Mouse (Mus musculus): Measurements from ENCODE around the gene Wfikkn2. TPM values are rescaled to one million over a fixed set of nuclear protein-coding genes. Genes with fewer than 3 reads are reported as not detected.
A peak's percentile ranks its signal among the peaks of the same experiment; 100 is the strongest.
"Not testable (repeated sequence)": the region's sequence is repeated elsewhere in the genome, so short reads cannot be mapped to it uniquely, and the experiment has no call there.

Wfikkn2 gene
- total RNA-seq (2021), result 0.39 TPM in 1 of 2 replicates, not detected in the other
- long read RNA-seq, result 0 reads

DNA sequence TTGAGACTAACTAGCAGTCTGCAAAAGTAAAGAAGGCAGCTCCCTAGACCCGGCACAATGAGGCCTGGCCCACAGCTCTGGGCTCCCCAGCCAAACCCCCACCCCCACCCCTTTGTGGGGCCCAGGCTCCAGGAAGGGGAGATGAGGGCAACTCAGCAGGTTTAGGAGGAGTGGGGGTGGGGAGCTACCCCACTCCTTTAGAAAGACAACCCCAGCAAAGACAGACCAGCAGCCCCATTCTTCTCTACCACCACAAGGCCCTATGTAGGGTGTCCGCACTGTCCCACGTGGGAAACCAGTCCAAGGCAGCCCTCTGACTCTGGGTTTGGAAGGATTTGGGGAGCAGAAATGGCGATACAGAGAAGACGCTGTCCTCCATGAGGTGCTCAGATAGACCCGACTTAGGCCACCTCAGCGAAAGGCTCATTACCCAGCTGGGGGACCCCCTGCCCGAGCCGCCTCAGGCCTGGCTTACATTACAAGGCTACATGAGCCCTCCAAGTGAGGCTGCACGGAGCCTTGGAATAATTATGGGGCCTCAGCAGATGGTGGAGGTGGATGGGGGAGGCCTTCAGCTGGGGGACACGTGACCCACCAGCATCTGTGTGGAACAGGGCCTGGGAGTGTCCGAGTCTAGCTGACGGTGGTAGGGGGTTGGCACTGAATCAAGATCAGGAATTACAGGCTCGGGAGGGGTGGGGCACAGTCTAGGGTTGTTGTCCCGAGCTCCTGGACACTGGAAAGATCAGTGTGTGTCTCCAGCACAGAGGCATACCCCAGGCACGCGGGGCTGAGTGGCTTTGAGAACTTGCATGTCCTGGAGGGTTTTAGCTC, at the start of gene Wfikkn2:
TSS of gene Wfikkn2 (minus strand) at position 51 of the 834 bp plus-strand sequence.
- DNase-seq, result no peak

DNA sequence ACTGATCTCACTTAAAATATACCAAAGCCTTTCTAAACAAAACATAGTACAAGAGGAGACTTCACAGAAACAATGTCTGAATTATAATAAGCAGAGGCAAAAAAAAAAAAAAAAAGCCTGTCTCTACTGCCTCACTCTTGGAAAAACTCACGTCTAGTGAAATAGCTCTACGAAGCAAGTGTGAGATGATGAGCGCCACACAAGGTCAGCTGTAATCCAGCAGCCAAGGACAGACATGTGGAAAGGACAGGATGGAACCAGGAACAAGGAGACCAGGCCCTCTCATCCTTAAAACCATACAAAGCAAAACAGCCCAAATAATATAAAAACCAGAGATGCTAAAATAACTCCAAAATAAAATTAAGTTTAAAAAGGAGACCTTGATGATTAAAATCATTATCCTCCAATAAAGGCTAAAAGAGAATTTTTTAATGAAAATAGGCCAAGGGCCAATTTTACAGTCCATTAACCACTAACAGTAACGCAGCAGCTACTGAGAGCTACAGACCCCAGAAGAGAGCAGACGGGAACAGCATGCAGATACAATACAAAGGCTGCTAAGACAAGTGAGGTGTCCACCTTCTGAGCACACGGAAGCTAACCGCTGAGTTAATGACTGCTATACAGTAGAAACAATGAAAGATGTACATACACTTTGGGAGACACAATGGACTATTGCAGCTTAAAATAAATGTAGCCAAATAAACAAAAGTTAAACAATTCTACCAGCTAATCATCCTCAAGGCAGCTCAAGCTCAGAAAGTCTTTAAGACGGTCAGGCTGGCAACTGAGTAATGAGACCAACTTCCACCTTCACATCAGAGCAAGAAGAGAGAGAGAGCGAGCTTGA, 49.4 kb upstream of the Wfikkn2 start:
- no peak for DNase-seq

DNA sequence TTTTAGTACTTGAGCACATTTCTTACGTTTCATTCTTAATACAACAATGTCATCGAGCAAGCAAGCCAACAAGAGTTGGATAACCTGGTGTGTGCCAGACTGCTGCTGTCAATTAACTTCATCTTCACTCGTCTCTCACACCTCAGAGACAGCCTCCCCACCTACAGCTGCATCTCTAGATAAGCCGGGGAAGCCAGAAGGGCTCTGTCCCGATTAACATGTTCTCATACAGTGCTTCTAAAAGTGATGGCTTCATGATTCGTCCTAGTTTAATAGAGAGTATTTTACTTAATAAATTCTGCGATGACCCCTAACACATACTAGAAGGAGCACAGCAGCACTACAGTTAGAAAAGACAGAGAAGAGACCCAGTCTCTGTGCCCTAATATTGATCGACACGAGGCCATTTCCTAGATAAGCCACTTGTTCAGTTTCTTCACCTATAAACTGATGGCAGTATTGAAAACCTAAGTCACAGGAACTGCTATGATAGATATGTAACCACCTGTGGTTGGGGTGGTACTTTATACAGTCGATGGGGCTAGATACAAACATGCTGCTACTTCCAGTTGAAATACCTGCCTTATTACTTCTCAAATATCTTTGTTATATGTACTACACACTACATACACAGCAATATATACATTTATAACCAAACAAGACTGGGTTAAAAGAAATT, 44.4 kb upstream of the Wfikkn2 start:
- no peak for DNase-seq

DNA sequence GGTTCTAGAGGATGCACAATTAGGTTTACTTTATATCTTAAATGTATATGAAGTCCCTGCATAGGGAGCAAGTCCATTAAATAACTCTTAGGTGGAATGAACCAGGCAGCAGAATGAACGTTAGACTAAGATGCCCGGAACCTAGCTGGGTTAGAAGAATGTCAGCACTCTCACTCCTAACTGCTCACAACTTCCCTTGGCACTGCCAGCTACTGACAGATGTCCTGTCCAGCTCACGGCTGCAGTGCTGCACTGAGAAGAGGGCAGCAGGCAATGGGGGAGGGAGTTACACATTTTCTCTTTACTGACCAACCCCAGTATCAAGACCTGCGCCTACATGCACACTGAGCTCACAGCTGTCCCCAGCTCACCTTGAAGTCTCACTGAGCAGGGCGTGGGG, 41.3 kb upstream of the Wfikkn2 start:
- DNase-seq, result no peak

DNA sequence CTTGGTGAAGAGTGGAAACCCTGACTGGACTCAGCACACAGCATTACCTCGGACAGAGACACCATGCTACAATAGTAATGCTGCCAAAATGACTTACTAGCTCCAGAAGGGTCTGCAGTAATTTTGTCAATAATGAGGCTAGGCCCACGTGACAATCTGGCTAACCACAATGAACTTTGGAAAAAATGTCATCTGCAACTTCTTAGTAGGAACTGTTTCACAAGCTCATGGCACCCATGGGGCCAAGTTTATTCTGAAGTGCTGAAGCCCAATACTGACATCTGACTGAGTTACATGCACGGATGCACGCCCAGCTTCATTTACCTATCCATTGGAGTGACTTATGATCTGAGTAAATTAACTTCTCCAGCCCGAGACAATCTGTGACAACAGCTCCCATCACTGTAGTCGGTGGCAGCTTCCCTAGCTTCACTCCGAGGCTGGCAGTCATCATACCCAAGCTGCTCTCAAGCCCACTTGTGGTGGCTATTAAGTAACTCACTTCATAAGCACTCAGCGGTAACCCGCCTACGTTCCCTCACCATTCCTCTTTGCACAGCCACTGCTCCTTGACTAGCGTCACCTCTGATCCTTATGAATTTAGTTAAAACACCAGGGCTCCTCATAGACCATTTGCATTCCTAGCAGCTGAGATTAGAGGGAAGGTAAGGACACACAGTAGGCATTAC, 40.2 kb upstream of the Wfikkn2 start:
- no peak for DNase-seq

DNA sequence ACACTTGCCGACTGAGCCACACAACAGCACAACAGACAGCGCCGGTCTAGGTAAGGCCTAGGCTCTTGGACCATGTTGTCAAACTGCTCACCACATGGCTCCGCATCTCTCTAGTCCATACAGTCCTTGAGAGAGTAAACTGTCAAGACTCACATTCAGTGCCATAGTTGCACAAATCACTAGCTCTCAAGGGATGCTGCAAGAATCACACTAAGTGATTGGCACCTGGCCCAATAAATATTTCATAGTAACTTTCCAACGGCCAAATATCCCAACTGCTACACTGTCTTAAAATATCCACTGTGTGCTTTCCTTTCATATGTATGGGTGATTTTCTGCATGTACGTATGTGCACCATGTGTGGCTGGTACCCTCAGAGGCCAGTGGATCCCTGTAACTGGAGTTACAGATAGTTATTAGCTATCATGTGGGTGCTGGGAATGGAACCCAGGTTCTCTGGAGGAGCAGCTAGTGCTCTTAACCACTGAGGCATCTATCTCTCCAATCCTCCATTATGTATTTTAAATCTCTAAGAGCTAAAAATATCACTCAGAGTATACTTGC, 37.8 kb upstream of the Wfikkn2 start:
- DNase-seq, result no peak

DNA sequence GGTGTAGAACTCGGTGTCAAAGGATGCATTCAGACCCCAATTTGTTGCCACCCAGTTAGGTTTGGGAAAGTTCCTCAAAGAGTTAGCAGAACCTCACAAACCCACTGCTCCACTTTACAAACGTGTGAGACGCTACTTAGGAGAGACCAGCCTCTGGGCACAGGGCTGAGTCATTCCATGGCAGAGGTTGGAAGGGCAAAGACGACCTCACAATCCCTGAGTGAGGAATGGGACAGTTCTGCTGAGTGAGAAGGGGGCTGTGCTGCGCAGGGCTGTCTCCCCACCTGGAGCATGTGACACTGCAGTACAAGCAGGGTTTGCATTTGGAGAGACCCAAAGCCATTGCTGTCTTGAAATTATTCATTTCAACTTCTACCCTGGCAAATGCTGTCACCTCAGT, 36.5 kb upstream of the Wfikkn2 start:
- no peak for DNase-seq

DNA sequence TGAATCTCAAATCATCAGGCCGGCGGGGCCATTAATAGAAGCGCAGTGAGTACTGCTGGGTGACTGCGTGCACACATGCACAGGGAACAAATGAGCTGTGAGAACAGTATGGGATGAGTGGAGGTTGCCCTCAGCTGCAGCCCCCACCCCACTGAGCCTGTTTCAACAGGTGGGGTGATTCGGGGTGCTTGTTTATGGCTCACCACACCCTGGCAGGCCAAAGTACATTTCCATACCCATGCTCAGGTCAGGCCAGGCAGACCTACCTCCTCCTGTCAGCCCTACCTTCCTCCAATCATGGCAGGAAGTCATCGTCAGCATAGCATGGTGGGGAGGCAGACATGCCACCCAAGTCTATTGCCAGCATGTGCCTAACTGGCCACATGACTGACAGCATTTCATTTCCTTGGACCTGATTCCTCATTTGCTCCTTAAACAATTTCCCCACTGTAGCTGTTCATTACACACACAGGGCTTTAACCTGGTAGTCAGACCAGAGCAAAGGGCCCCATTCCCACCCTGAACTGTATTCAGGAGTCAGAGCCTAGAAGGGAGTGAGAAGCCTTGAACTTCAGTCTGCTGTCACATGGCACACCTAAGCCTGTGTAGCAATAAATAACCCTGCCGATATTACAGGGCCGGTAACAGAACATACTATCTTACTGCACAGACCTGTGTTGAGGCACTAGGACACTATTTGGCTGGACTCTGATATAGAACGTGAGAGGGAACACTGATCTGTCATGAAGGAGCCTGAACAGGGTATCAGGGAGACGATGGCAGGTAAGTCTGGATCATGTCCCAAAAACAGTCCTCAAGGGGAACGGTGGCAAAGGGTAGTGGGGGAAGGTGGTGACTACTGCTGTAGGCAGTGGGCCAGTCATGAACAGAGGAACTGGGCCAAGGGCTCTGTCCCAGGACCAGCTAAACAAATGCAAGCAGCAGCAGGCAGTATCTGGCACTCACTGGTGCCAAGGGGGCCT, 35.7 kb upstream of the Wfikkn2 start, which contains the start of gene Gm21885:
TSS of gene Gm21885 (plus strand) at position 675 of the 983 bp plus-strand sequence.
- DNase-seq, result peak; percentile 38

DNA sequence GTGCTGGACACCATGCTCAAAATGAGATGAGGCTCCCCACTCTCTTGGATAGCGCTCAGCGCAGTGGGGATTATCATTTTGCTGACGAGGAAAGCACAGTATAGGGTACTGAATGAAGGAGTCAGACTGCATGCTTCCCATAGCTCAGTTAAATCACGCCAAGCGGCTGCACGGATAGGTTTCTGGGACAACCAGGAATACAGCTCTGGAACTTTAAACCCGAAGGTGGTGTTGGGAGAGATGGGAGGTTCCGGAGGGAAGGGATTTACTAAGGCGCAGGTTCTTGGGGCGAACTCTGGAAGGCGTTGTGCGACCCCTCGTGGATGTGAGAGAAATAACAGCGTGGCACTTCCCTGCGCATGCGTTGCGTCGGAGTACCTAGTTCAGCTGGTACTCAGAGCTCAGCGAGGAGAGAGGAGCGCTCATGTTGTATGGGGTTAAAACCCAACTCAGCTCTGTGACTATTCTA, 31.1 kb upstream of the Wfikkn2 start:
- DNase-seq, result peak; percentile 84

DNA sequence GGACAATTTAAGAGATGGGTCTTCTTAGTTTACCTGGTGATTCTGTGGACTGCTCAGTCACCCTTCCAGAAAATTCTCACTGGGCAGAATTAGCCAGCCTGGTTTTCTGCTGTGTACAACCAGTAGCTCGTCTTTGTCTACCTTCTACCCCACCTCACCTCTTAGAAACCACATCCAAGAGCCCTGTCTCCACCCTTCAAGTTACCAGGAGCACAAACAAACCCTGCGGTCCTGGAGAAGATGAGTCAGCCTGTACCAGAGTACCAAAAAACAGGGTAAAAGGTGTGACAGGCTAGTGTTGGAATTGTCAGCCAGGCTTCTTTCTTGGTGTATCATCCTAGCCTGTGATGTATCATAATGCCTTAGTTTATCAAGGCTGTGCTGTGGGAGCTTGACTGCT, 29.9 kb upstream of the Wfikkn2 start:
- DNase-seq, result no peak

DNA sequence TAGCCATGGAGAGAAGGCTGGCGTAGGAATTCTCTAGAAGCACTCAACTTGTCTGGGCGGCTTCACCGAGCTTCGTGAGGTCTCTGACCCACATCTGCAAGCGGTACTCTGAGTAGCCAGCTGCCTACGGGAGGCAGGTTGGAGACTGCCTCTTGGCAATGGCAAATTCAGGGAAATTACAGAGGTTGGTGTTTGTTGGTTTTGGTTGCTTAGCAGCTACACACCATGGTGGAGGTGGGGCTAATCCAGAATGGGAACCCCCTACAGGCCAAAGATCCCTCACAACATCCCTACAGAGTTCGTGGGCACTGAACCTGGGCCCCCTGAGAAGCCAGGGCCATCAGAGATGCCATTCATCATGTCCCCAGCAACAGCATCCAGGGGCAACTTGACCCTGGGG, 29.4 kb upstream of the Wfikkn2 start:
- DNase-seq, result no peak

DNA sequence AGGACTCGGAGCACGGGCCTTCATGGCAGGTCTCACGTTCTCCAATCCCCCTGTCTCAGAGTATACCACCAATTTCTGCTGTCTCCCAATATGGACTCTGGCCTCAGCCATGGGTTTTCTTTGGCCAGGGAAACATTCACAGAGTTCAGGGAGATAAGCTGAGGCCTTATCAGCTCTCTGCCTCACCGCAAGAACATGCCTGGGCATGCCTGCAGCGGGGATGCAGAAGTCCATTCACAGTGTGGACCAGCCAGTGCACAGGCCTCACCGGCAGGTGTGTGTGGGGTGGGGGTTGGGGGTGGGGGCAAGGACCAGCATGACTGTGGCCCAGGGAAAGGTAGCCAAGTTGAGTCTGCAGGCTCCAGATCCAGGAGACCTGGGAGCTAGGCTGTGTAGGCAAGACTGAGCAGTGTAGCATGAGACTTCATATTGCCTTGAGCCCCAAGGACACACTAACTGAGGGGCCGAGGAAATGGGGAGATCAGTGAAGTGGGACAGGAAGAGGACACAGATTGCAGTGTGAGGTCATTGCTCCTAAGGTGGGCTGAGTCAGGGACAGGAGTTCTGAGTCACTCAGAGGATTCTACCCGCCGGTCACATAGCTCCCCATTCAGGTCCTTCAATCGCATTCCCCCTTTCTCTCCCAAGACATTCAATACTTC, 28.5 kb upstream of the Wfikkn2 start:
- no peak for DNase-seq

DNA sequence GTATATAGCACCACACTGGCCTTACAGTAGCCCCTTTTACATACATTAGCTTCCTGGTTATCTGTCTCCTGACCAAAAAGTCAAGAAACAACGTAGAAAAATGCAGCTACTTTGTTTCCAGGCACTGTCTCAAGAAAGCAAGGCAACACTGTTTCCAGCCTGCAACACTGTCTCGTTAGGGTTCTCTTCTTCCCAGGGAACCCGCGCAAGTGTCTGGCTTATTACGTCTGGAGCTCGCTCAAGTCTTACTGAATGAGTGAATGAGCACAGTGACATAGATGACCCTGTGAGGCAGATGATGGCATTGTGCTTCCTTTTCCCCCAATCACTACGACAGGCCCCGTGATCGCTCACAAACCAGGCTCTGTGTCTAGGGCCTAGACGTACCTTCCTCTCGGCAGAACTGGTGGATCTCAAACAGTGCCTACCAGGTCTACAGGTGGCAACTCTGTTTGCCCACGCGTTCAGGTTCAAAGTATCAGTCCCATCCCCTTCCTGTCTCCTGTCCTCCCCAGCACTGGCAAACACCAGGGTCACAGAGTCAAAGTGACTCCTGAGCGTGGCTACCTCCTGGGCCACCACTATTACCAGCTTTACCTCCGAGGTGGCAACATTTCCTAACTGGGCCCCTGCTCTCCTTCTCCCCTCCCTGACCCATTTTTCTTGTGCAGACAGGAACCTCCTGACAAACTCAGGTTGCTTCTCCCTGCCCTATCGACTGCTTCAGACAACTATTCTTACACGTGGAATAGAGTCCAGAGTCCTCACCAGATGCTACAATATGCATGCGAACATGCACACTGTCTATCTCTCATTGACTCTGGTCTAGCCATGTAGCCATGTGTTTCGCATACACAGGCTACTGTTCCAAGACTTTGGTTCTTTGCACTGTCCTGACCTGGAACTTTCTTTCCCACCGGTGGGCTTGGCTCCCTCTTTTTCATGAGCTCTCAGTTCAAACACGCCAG, 27.4 kb upstream of the Wfikkn2 start:
- no peak for DNase-seq

DNA sequence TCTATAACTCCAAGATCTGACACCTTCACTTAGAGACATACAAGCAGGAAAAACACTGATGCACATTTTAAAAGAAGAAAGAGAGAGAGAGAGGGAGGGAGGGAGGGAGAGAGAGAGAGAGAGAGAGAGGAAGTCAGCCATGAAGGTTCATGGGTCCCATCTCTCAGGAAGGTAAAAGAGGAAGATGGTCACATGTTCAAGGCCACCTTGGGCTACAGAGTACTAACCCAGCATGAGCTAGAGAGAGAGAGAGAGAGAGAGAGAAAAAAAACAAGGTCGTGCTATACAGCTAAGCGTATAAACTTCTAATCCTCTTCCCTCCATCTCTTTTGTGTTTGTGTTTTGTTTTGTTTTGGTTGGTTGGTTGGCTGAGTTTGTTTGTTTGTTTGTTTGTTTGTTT, 25.2 kb upstream of the Wfikkn2 start:
- DNase-seq, result no peak

DNA sequence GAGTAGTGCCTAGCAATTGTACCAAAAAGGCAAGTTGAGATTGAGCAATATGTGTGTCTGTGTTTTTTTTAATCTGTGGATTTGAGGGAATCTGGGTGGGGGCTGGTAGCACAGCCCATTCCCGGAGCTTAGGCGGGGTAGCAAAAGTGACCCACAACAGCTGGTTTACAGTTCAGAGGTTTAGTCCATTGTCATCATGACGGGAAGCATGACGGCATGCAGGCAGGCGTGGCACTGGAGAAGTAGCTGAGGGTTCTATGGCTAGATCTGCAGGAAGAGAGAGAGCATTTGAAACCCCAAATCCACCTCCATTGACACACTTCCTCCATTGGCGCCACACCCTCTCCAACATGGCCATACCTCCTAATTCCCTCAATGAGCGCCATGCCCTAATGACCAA, 24.1 kb upstream of the Wfikkn2 start:
- no peak for DNase-seq

DNA sequence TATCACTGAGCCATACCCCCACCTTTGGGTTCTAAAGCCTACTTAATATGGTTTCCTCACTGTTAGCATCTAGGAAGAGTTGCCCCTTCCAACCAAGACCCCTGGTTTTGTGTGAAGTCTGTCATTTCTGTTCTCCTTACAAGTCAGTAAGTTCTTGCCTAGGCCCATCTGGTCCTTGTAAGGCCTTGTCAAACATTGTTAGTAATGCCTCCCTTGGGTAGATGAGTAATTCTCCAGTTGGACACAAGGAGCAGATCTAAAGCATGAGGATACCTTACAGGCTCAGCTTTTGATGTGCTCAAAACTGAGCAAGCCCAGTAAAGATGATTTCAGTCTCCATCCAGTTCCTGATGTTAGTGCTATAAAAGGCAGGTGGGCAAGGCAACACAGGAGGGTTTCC, 23.0 kb upstream of the Wfikkn2 start:
- DNase-seq, result no peak

DNA sequence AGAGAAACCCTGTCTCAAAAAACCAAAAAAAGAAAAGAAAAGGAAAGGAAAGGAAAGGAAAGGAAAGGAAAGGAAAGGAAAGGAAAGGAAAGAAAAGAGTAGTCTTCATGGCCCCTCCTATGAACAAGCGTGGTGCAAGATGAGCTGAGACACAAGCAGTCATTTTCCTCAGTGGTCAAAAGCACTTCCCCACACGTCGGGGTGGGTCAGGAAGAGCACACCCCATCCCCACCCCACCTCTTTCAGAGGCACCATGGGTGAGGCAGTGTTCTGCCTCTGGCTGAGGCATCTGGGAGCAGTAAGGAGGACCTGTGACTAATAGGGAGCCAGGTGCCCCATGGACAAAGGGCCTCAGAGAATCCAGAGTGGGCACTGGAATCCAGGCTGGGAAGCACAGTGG, 20.4 kb upstream of the Wfikkn2 start:
- not testable (repeated sequence) for DNase-seq

DNA sequence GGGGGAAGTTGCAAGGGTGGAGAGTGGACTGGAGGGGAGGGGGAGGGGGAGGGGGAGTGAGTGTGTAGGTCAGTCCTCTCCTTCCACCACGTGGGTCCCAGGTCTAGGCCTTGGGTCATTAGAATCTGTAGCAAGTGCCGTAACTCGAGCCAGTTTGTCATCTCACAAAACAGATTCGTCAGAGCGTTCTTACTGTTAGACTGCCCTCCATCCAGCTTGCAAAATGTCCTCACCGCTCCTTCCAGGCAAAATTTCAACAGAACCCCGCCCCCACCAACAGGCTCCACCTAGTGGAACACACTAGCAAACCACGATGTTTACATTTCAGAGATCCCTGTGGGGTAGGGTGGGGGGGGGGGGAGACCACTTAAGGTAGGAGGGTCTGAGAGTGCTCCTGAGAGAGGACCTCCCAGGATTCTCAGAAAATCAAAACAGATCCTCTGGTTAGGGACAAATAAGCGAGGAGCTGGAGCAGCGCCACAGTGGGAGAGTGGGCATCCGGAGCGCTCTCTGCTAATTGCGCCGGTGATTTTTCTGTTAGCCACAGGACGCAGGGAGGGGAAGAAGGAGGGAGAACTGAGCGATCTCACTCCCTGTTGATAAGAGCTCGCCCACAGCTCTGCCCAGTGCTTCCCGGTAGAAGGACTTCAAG, 19.5 kb upstream of the Wfikkn2 start:
- DNase-seq, result peak; percentile 65
